Mouse (Mus musculus) CH12.LX (cell line): ENCODE data around the gene Morn4. TPM values are rescaled to one million over a fixed set of nuclear protein-coding genes. Genes with fewer than 3 reads are reported as not detected.

ENCODE experiments used
- DNase-seq: peaks from one replicate; pipeline ENCODE4 v3.0.0-alpha.2; 2013; ENCODE audit errors: extremely low read depth
- H3K27ac ChIP-seq: 2 replicates; pipeline ENCODE4 v1.5.1; 2012; ENCODE audit warnings: low read depth, mild to moderate bottlenecking, control low read depth, moderate library complexity; ENCODE audit not compliant: insufficient read depth
- H3K27me3 ChIP-seq: replicated peaks from 2 replicates; pipeline ENCODE3; 2012; ENCODE audit warnings: inconsistent platforms
- H3K36me3 ChIP-seq, 2 experiments: replicated peaks in 1 of 2; 2 replicates each; pipeline versions ENCODE3 to v1.6.1; 2012; ENCODE audit warnings: inconsistent platforms in 1 of 2, low read length in 1 of 2, mild to moderate bottlenecking in 1 of 2, mixed read lengths in 1 of 2, moderate library complexity in 1 of 2; ENCODE audit not compliant: control insufficient read depth in 1 of 2, insufficient read depth in 1 of 2
- H3K4me1 ChIP-seq, 2 experiments: 2 replicates each; pipeline ENCODE4 v1.6.1; 2012; ENCODE audit warnings: inconsistent platforms in 1 of 2, moderate library complexity in 1 of 2; ENCODE audit not compliant: insufficient read depth in 2 of 2, control insufficient read depth in 1 of 2
- H3K4me2 ChIP-seq: 2 replicates; pipeline ENCODE4 v1.6.1; 2012; ENCODE audit warnings: low read depth, mild to moderate bottlenecking, control low read depth; ENCODE audit not compliant: poor library complexity, insufficient read depth, severe bottlenecking
- H3K4me3 ChIP-seq, 3 experiments: fragments of 150-350 bp in 1 of 3; sonication (generic) in 1 of 3; replicated peaks in 1 of 3; 2 replicates each; pipeline versions ENCODE3 to v1.5.1; 2011 to 2012; ENCODE audit warnings: low read depth in 2 of 3, low read length in 2 of 3, mild to moderate bottlenecking in 2 of 3, moderate library complexity in 2 of 3, control low read depth in 1 of 3, improper control_type of control experiment in 1 of 3, inconsistent platforms in 1 of 3, mixed read lengths in 1 of 3; ENCODE audit not compliant: poor library complexity in 1 of 3
- H3K79me2 ChIP-seq: replicated peaks from 2 replicates; pipeline ENCODE4 v1.6.1; 2012; ENCODE audit warnings: mild to moderate bottlenecking, moderate library complexity; ENCODE audit not compliant: control insufficient read depth, poor library complexity, insufficient read depth, severe bottlenecking; ENCODE audit errors: extremely low read depth
- H3K9ac ChIP-seq: 2 replicates; pipeline ENCODE4 v1.6.1; 2012; ENCODE audit warnings: low read depth, mild to moderate bottlenecking, control low read depth, moderate library complexity; ENCODE audit not compliant: insufficient read depth
- H3K9me3 ChIP-seq: replicated peaks from 2 replicates; pipeline ENCODE3; 2012; ENCODE audit warnings: low read length, inconsistent platforms, mixed read lengths
- CHD2 ChIP-seq: IDR thresholded peaks from 2 replicates; pipeline ENCODE4 v1.6.1; 2011; ENCODE audit warnings: low read length, improper control_type of control experiment
- CTCF ChIP-seq, 2 experiments: IDR thresholded peaks in 1 of 2; conservative IDR thresholded peaks in 1 of 2; 2 replicates each; pipeline ENCODE4 v1.5.1; 2011 to 2012; ENCODE audit warnings: low read depth in 2 of 2, low read length in 2 of 2, improper control_type of control experiment in 1 of 2, inconsistent platforms in 1 of 2, mild to moderate bottlenecking in 1 of 2, moderate library complexity in 1 of 2
- E2F4 ChIP-seq: IDR thresholded peaks from 2 replicates; pipeline ENCODE4 v1.6.1; 2011; ENCODE audit warnings: low read depth, low read length, improper control_type of control experiment; ENCODE audit not compliant: insufficient replicate concordance
- ETS1 ChIP-seq: conservative IDR thresholded peaks from 2 replicates; pipeline ENCODE4 v1.6.1; 2012; ENCODE audit warnings: low read depth, mild to moderate bottlenecking, inconsistent platforms, low read length, improper control_type of control experiment, moderate library complexity
- HCFC1 ChIP-seq: IDR thresholded peaks from 2 replicates; pipeline ENCODE4 v1.6.1; 2012; ENCODE audit warnings: low read depth, mild to moderate bottlenecking, inconsistent platforms, low read length, improper control_type of control experiment
- JUND ChIP-seq: conservative IDR thresholded peaks from 2 replicates; pipeline ENCODE4 v1.6.1; 2011; ENCODE audit warnings: low read depth, low read length, improper control_type of control experiment
- KAT2A ChIP-seq: IDR thresholded peaks from 2 replicates; pipeline ENCODE4 v1.6.1; 2012; ENCODE audit warnings: low read length, improper control_type of control experiment, inconsistent platforms; ENCODE audit not compliant: insufficient replicate concordance
- MAFK ChIP-seq: IDR thresholded peaks from 2 replicates; pipeline ENCODE4 v1.6.1; 2011; ENCODE audit warnings: low read length, improper control_type of control experiment; ENCODE audit not compliant: insufficient replicate concordance
- MAZ ChIP-seq: IDR thresholded peaks from 2 replicates; pipeline ENCODE4 v1.6.1; 2012; ENCODE audit warnings: low read depth, mild to moderate bottlenecking, inconsistent platforms, low read length, improper control_type of control experiment, moderate library complexity
- MEF2A ChIP-seq: IDR thresholded peaks from 2 replicates; pipeline ENCODE4 v1.6.1; 2014; ENCODE audit warnings: low read depth, mild to moderate bottlenecking, inconsistent platforms, low read length, improper control_type of control experiment, borderline replicate concordance
- MXI1 ChIP-seq: IDR thresholded peaks from 2 replicates; pipeline ENCODE4 v1.6.1; 2011; ENCODE audit warnings: mild to moderate bottlenecking, low read depth, low read length, improper control_type of control experiment
- NELFE ChIP-seq: IDR thresholded peaks from 2 replicates; pipeline ENCODE4 v1.6.1; 2011; ENCODE audit warnings: low read depth, low read length, improper control_type of control experiment
- NRF1 ChIP-seq: IDR thresholded peaks from 2 replicates; pipeline ENCODE4 v1.6.1; 2014; ENCODE audit warnings: low read depth, mild to moderate bottlenecking, inconsistent platforms, low read length, improper control_type of control experiment, moderate library complexity
- POLR2A ChIP-seq: IDR thresholded peaks from 2 replicates; pipeline ENCODE4 v1.6.1; 2011; ENCODE audit warnings: low read depth, mild to moderate bottlenecking, improper control_type of control experiment, low read length
- POLR2AphosphoS2 ChIP-seq: IDR thresholded peaks from 2 replicates; pipeline ENCODE4 v1.6.1; 2011; ENCODE audit warnings: low read depth, low read length, improper control_type of control experiment
- RAD21 ChIP-seq: IDR thresholded peaks from 2 replicates; pipeline ENCODE4 v1.6.1; 2011; ENCODE audit warnings: low read depth, mild to moderate bottlenecking, low read length, improper control_type of control experiment, moderate library complexity
- SMC3 ChIP-seq: IDR thresholded peaks from 2 replicates; pipeline ENCODE4 v1.6.1; 2011; ENCODE audit warnings: low read depth, low read length, improper control_type of control experiment
- TBP ChIP-seq: conservative IDR thresholded peaks from 2 replicates; pipeline ENCODE4 v1.6.1; 2011; ENCODE audit warnings: low read depth, low read length, improper control_type of control experiment
- TCF12 ChIP-seq: IDR thresholded peaks from 2 replicates; pipeline ENCODE4 v1.6.1; 2014; ENCODE audit warnings: low read depth, mild to moderate bottlenecking, inconsistent platforms, low read length, improper control_type of control experiment
- USF2 ChIP-seq: conservative IDR thresholded peaks from 2 replicates; pipeline ENCODE4 v1.6.1; 2011; ENCODE audit warnings: low read depth, low read length, improper control_type of control experiment
- ZKSCAN1 ChIP-seq: IDR thresholded peaks from 2 replicates; pipeline ENCODE4 v1.6.1; 2012; ENCODE audit warnings: low read depth, inconsistent platforms, low read length, improper control_type of control experiment, borderline replicate concordance
- ZNF384 ChIP-seq: IDR thresholded peaks from 2 replicates; pipeline ENCODE4 v1.6.1; 2012; ENCODE audit warnings: low read depth, low read length, improper control_type of control experiment, inconsistent platforms
- dilution Hi-C: fragments of 300-500 bp; cut with MboI; formaldehyde crosslinking; loops from 2 replicates; pipeline ENCODE4 v1.14.3; 2020; ENCODE audit warnings: low sequenced_read_pairs; ENCODE audit not compliant: extremely low pct_unique_long_range_greater_than_20kb, extremely low pct_ligation_motif_present
- in situ Hi-C: fragments of 300-500 bp; cut with MboI; formaldehyde crosslinking; loops from 3 replicates; pipeline ENCODE4 v1.14.3; 2019; ENCODE audit warnings: low sequenced_read_pairs, low pct_ligation_motif_present, low pct_unique_long_range_greater_than_20kb, mixed read lengths
- polyA plus RNA-seq: library from polyadenylated mRNA; unstranded; fragments of >175 nt; gene quantifications from 2 replicates; pipeline ENCODE4 v1.2.1, GENCODE M21; 2012; ENCODE audit warnings: low read depth; ENCODE audit not compliant: insufficient read length
- total RNA-seq, 2 experiments: library from RNA; depleted of rRNA; stranded (reverse); fragments of 300-350 nt in 1 of 2; fragments of >200 nt in 1 of 2; gene quantifications; 2 replicates each; pipeline ENCODE4 v1.2.3; 2012 to 2014

Gene Morn4
- total and polyA plus RNA-seq, 3 experiments: 0.04 to 0.24 TPM; not detected in 1

GRCm38 (mm10) chr19:42056719-42057409, 29.3 kb downstream of the Morn4 start:
- Histone ChIP-seq H3K9me3 (no peaks in the 10 kb centered on the region), H3K27me3 (peaks cover 53% of the 10 kb centered on the region), H3K4me2 (no peak overlapping the region), H3K27ac (no peak overlapping the region), H3K4me1 (no peaks in the 10 kb centered on the region), H3K79me2 (no peaks in the 10 kb centered on the region), H3K4me3 (no peak overlapping the region), H3K9ac (no peak overlapping the region), H3K36me3 (no peaks in the 10 kb centered on the region)
- TF ChIP-seq E2F4 (no peak), NRF1 (no peak), MXI1 (no peak), POLR2AphosphoS2 (no peak), MAZ (no peak), CHD2 (no peak), ZNF384 (no peak), ETS1 (no peak), KAT2A (no peak), HCFC1 (no peak), POLR2A (no peak)
- in situ Hi-C loops: no loop called here
- dilution Hi-C loops: no loop called here
- DNase-seq: no peak

DNA sequence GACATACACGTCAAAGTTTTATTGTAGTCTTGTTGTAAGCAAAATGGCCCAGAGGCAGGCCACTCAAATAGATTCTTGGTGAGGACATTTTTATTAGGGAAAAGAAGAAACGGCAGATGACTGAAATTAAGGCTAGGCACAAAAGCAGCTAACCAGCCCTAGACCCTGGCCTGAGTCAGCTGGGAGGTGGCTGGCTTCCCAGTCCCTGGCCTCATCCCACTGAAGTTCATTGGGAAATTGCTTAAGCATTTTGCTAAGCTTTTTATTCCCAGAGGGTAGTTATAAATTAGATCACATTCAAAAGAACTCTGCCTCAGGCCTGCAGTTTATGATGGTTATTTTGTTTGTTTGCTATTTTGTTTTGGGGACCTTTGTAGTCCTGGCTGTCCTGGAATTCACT, 30.3 kb downstream of the Morn4 start:
- peaks cover 43% of the 10 kb centered on the region for H3K27me3 ChIP-seq
- in situ Hi-C loops (no loop called here), dilution Hi-C loops (no loop called here)
- no peak overlapping the region for H3K9ac ChIP-seq
- no peaks in the 10 kb centered on the region for H3K79me2 ChIP-seq
- no peaks in the 10 kb centered on the region for H3K36me3 ChIP-seq
- no peak overlapping the region for H3K4me2 ChIP-seq
- H3K27ac ChIP-seq: no peak overlapping the region
- TF ChIP-seq MAZ (no peak), ZNF384 (no peak), CTCF (conservative IDR thresholded peaks at IDR 0.05 in 1 of 2, IDR thresholded peaks at IDR 0.05 in 1 of 2; ENCODE audit: low read depth in 2 of 2, low read length in 2 of 2) (no peak), MAFK (no peak), ZKSCAN1 (no peak), JUND (no peak), HCFC1 (no peak), USF2 (no peak), TCF12 (no peak), MEF2A (no peak), NELFE (no peak), POLR2AphosphoS2 (no peak), RAD21 (no peak), SMC3 (no peak), TBP (no peak)
- H3K4me3 ChIP-seq: no peak overlapping the region
- no peak for DNase-seq
- H3K9me3 ChIP-seq: no peaks in the 10 kb centered on the region
- H3K4me1 ChIP-seq: no peaks in the 10 kb centered on the region
